Mouse (Mus musculus): ENCODE data around the gene Setd1a.

DNA sequence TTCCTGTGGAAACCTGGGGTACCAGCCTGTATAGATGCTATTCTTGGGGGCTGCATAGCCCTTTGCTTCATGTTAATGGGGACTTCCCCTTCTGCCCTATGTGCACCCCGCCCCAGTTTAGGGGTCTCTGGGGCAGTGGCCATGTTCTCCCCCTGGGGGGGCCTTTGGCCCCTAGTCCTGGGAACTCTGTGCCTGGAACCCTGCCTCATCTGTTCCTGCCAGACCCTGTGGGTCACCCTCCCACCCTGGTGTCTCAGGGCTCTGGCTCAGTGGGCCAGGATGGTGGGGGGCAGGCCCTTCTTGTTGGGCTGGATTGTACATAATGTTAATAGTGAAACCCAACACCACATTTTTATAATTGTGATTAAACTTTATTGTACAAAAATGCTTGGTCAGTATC, 23.3 kb downstream of the Setd1a start:
- TF ChIP-seq USF1 (IDR thresholded peaks at IDR 0.05; ENCODE audit: low read depth) (no peak), CTCF (IDR thresholded peaks at IDR 0.05; ENCODE audit: control insufficient read depth, insufficient read depth, insufficient read length) (no peak), MYOD1 (IDR thresholded peaks at IDR 0.05; ENCODE audit: control insufficient read depth, insufficient read length, low read depth) (no peak), MYOG (IDR thresholded peaks at IDR 0.05; ENCODE audit: control insufficient read depth, extremely low read depth, insufficient read length) (no peak), MAX (IDR thresholded peaks at IDR 0.05) (no peak)
